Mouse (Mus musculus) left cerebral cortex, adult 11 months (tissue): ENCODE measurements around the gene Dscam.

Experiments used
- DNase-seq: peaks from one replicate; pipeline ENCODE4 v3.0.0; 2022; ENCODE audit warnings: low spot score

Dscam gene

GRCm38 (mm10) chr16:96945468-96946302 lies 224.9 kb downstream of the Dscam start:
- no peak for DNase-seq

GRCm38 (mm10) chr16:96943648-96944047 lies 226.9 kb downstream of the Dscam start:
- no peak for DNase-seq

GRCm38 (mm10) chr16:96934795-96935194 lies 235.8 kb downstream of the Dscam start:
- DNase-seq, result no peak

GRCm38 (mm10) chr16:96932211-96932610 lies 238.3 kb downstream of the Dscam start:
- DNase-seq, result no peak

- no peak for DNase-seq
Observed at GRCm38 (mm10) chr16:96931771-96932170, 238.8 kb downstream of the Dscam start.

GRCm38 (mm10) chr16:96928011-96928410 lies 242.5 kb downstream of the Dscam start:
- no peak for DNase-seq

GRCm38 (mm10) chr16:96927408-96927807 lies 243.1 kb downstream of the Dscam start:
- DNase-seq, result no peak

- DNase-seq, result no peak
Observed at GRCm38 (mm10) chr16:96926977-96927376, 243.6 kb downstream of the Dscam start.

- DNase-seq, result no peak
Observed at GRCm38 (mm10) chr16:96923941-96924340, 246.6 kb downstream of the Dscam start.

- no peak for DNase-seq
Observed at GRCm38 (mm10) chr16:96914495-96914894, 256.1 kb downstream of the Dscam start.

- DNase-seq, result no peak
Observed at GRCm38 (mm10) chr16:96912836-96913235, 257.7 kb downstream of the Dscam start.

- DNase-seq, result no peak
Observed at GRCm38 (mm10) chr16:96912103-96912502, 258.4 kb downstream of the Dscam start.

- DNase-seq, result no peak
Observed at GRCm38 (mm10) chr16:96910405-96911164, 260.0 kb downstream of the Dscam start.

- no peak for DNase-seq
Observed at GRCm38 (mm10) chr16:96907818-96908217, 262.7 kb downstream of the Dscam start.

GRCm38 (mm10) chr16:96907081-96907480 lies 263.5 kb downstream of the Dscam start:
- DNase-seq, result no peak

GRCm38 (mm10) chr16:96906630-96907029 lies 263.9 kb downstream of the Dscam start:
- DNase-seq, result no peak

- DNase-seq, result no peak
Observed at GRCm38 (mm10) chr16:96904761-96905160, 265.8 kb downstream of the Dscam start.

GRCm38 (mm10) chr16:96904359-96904758 lies 266.2 kb downstream of the Dscam start:
- DNase-seq, result no peak

GRCm38 (mm10) chr16:96902596-96902995 lies 268.0 kb downstream of the Dscam start:
- no peak for DNase-seq

GRCm38 (mm10) chr16:96901234-96902014 lies 269.1 kb downstream of the Dscam start:
- no peak for DNase-seq

GRCm38 (mm10) chr16:96899329-96899728 lies 271.2 kb downstream of the Dscam start:
- DNase-seq, result no peak

- DNase-seq, result no peak
Observed at GRCm38 (mm10) chr16:96896510-96897133, 273.9 kb downstream of the Dscam start.
